Mouse (Mus musculus): ENCODE data around the gene 4931428F04Rik. TPM values are rescaled to one million over a fixed set of nuclear protein-coding genes. Genes with fewer than 3 reads are reported as not detected.

4931428F04Rik gene
- polyA plus RNA-seq, 1 experiment, result 6.0 TPM

- Histone ChIP-seq H3ac (ENCODE audit: control insufficient read depth, insufficient read length, low read depth) (no peak overlapping the region), H3K27me3 (ENCODE audit: control insufficient read depth, insufficient read depth, insufficient read length) (no peaks in the 10 kb centered on the region), H3K36me3 (ENCODE audit: control insufficient read depth, insufficient read depth) (peaks cover 34% of the 10 kb centered on the region), H3K79me3 (ENCODE audit: low read depth) (peaks cover 5% of the 10 kb centered on the region), H3K79me2 (ENCODE audit: control insufficient read depth, insufficient read depth) (peaks cover 10% of the 10 kb centered on the region), H3K4me3 (ENCODE audit: insufficient read depth, poor library complexity, severe bottlenecking) (no peak overlapping the region)
- TF ChIP-seq MAX (IDR thresholded peaks at IDR 0.05), result no peak
Measured at GRCm38 (mm10) chr8:105281821-105282220, 7.8 kb downstream of the 4931428F04Rik start.

- Histone ChIP-seq H3K4me3 (ENCODE audit: insufficient read depth, poor library complexity, severe bottlenecking) (no peak overlapping the region), H3K79me2 (ENCODE audit: control insufficient read depth, insufficient read depth) (no peaks in the 10 kb centered on the region), H3K36me3 (ENCODE audit: control insufficient read depth, insufficient read depth) (peaks cover 34% of the 10 kb centered on the region), H3ac (ENCODE audit: control insufficient read depth, insufficient read length, low read depth) (no peak overlapping the region), H3K79me3 (ENCODE audit: low read depth) (no peaks in the 10 kb centered on the region), H3K27me3 (ENCODE audit: control insufficient read depth, insufficient read depth, insufficient read length) (no peaks in the 10 kb centered on the region)
- TF ChIP-seq MYOG (IDR thresholded peaks at IDR 0.05; ENCODE audit: control insufficient read depth, extremely low read depth, insufficient read length), result no peak
- no peak for TF ChIP-seq USF1 (IDR thresholded peaks at IDR 0.05; ENCODE audit: low read depth)
- TF ChIP-seq MYOD1 (IDR thresholded peaks at IDR 0.05; ENCODE audit: control insufficient read depth, insufficient read length, low read depth), result no peak
- TF ChIP-seq MAX (IDR thresholded peaks at IDR 0.05), result no peak
- TF ChIP-seq CTCF (IDR thresholded peaks at IDR 0.05; ENCODE audit: control insufficient read depth, insufficient read depth, insufficient read length), result no peak
- TF ChIP-seq FOSL1 (IDR thresholded peaks at IDR 0.05; ENCODE audit: insufficient read depth, low read length, poor library complexity, severe bottlenecking), result no peak
- TF ChIP-seq CEBPB (IDR thresholded peaks at IDR 0.05; ENCODE audit: low read depth), result no peak
Measured at GRCm38 (mm10) chr8:105280567-105280966, 9.1 kb downstream of the 4931428F04Rik start.

GRCm38 (mm10) chr8:105278911-105279334 is 10.7 kb downstream of the 4931428F04Rik start:
- TF ChIP-seq CTCF (IDR thresholded peaks at IDR 0.05; ENCODE audit: control insufficient read depth, insufficient read depth, insufficient read length) (no peak), FOSL1 (IDR thresholded peaks at IDR 0.05; ENCODE audit: insufficient read depth, low read length, poor library complexity, severe bottlenecking) (no peak), MAX (IDR thresholded peaks at IDR 0.05) (no peak), MYOD1 (IDR thresholded peaks at IDR 0.05; ENCODE audit: control insufficient read depth, insufficient read length, low read depth) (no peak), USF1 (IDR thresholded peaks at IDR 0.05; ENCODE audit: low read depth) (no peak), CEBPB (IDR thresholded peaks at IDR 0.05; ENCODE audit: low read depth) (no peak), MYOG (IDR thresholded peaks at IDR 0.05; ENCODE audit: control insufficient read depth, extremely low read depth, insufficient read length) (no peak)
- Histone ChIP-seq H3K27me3 (ENCODE audit: control insufficient read depth, insufficient read depth, insufficient read length) (no peaks in the 10 kb centered on the region), H3K79me3 (ENCODE audit: low read depth) (no peaks in the 10 kb centered on the region), H3K36me3 (ENCODE audit: control insufficient read depth, insufficient read depth) (peaks cover 28% of the 10 kb centered on the region), H3ac (ENCODE audit: control insufficient read depth, insufficient read length, low read depth) (no peak overlapping the region), H3K4me3 (ENCODE audit: insufficient read depth, poor library complexity, severe bottlenecking) (no peak overlapping the region), H3K79me2 (ENCODE audit: control insufficient read depth, insufficient read depth) (no peaks in the 10 kb centered on the region)

GRCm38 (mm10) chr8:105276292-105277120 is 13.2 kb downstream of the 4931428F04Rik start:
- Histone ChIP-seq H3K79me3 (ENCODE audit: low read depth) (no peaks in the 10 kb centered on the region), H3K79me2 (ENCODE audit: control insufficient read depth, insufficient read depth) (no peaks in the 10 kb centered on the region), H3ac (ENCODE audit: control insufficient read depth, insufficient read length, low read depth) (peak overlapping the region; percentile 20), H3K27me3 (ENCODE audit: control insufficient read depth, insufficient read depth, insufficient read length) (no peaks in the 10 kb centered on the region), H3K36me3 (ENCODE audit: control insufficient read depth, insufficient read depth) (peaks cover 15% of the 10 kb centered on the region), H3K4me3 (ENCODE audit: insufficient read depth, poor library complexity, severe bottlenecking) (peak overlapping the region; percentile 23)
- TF ChIP-seq CTCF (IDR thresholded peaks at IDR 0.05; ENCODE audit: control insufficient read depth, insufficient read depth, insufficient read length) (no peak), MYOD1 (IDR thresholded peaks at IDR 0.05; ENCODE audit: control insufficient read depth, insufficient read length, low read depth) (peak; percentile 88)

GRCm38 (mm10) chr8:105275840-105276239 is 13.8 kb downstream of the 4931428F04Rik start, which contains the start of gene Nol3:
Gene Nol3, plus strand, starts transcription at chr8:105276140.
- Histone ChIP-seq H3ac (ENCODE audit: control insufficient read depth, insufficient read length, low read depth) (peak within 1 kb of the TSS; percentile 20), H3K4me3 (ENCODE audit: insufficient read depth, poor library complexity, severe bottlenecking) (peak within 1 kb of the TSS; percentile 23), H3K79me3 (ENCODE audit: low read depth) (no peaks in the 10 kb centered on the region), H3K36me3 (ENCODE audit: control insufficient read depth, insufficient read depth) (peaks cover 14% of the 10 kb centered on the region), H3K79me2 (ENCODE audit: control insufficient read depth, insufficient read depth) (no peaks in the 10 kb centered on the region), H3K27me3 (ENCODE audit: control insufficient read depth, insufficient read depth, insufficient read length) (no peaks in the 10 kb centered on the region)
- TF ChIP-seq MYOG (IDR thresholded peaks at IDR 0.05; ENCODE audit: control insufficient read depth, extremely low read depth, insufficient read length), result no peak
- TF ChIP-seq CEBPB (IDR thresholded peaks at IDR 0.05; ENCODE audit: low read depth), result no peak
- TF ChIP-seq MAX (IDR thresholded peaks at IDR 0.05), result no peak
- no peak for TF ChIP-seq MYOD1 (IDR thresholded peaks at IDR 0.05; ENCODE audit: control insufficient read depth, insufficient read length, low read depth)
- no peak for TF ChIP-seq USF1 (IDR thresholded peaks at IDR 0.05; ENCODE audit: low read depth)
- no peak for TF ChIP-seq CTCF (IDR thresholded peaks at IDR 0.05; ENCODE audit: control insufficient read depth, insufficient read depth, insufficient read length)
- TF ChIP-seq FOSL1 (IDR thresholded peaks at IDR 0.05; ENCODE audit: insufficient read depth, low read length, poor library complexity, severe bottlenecking), result no peak

- Histone ChIP-seq H3K36me3 (ENCODE audit: control insufficient read depth, insufficient read depth) (peaks cover 11% of the 10 kb centered on the region), H3ac (ENCODE audit: control insufficient read depth, insufficient read length, low read depth) (no peak overlapping the region), H3K79me3 (ENCODE audit: low read depth) (no peaks in the 10 kb centered on the region), H3K27me3 (ENCODE audit: control insufficient read depth, insufficient read depth, insufficient read length) (no peaks in the 10 kb centered on the region), H3K4me3 (ENCODE audit: insufficient read depth, poor library complexity, severe bottlenecking) (no peak overlapping the region), H3K79me2 (ENCODE audit: control insufficient read depth, insufficient read depth) (no peaks in the 10 kb centered on the region)
- no peak for TF ChIP-seq FOSL1 (IDR thresholded peaks at IDR 0.05; ENCODE audit: insufficient read depth, low read length, poor library complexity, severe bottlenecking)
Measured at GRCm38 (mm10) chr8:105275387-105275786, 14.3 kb downstream of the 4931428F04Rik start.

All from C2C12 (cell line).